Mouse (Mus musculus): ENCODE results near the gene Zmym5. TPM values are rescaled to one million over a fixed set of nuclear protein-coding genes. Genes with fewer than 3 reads are reported as not detected.

The Zmym5 gene
- 32.1 TPM for polyA plus RNA-seq (2015; fragmentation: Illumina TruSeq; extraction: RNeasy Lipid Tissue Mini Kit (QIAGEN cat#74804); ENCODE audit: low read depth, low replicate concordance)

DNA sequence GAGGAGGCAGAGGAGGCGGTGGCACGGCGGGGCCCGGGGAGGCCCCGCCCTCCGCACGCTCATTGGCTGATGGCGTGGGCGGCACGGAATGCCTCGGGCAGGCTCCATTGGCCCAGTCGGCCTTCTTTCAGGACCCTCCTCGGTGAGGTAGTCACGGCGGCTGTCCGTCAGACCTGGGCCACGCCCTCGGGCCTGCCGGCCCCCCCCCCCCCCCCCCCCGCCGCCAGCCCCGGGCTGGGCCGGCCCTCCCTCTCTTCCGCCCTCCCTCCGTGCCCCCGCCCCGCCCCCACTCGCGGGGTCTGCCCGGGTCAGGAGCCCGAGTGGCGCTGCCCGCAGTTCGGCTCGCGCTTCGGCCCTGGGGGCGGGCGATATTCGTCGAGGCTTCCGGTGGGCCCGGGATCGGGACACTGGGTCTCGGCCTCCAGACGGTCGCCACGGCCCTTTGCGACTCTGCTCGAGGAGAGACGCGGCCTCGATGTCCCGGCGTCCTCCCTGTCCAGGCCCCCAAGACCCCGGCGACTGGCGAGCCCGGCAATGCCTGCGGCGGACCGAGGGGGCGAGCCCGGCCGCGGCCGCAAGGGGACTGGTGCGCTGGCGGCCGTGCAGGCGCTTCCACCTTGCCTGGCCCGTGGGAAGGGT is at the start of gene Zmym5:
Zmym5 (minus strand) TSS at position 16 of the 639 bp plus-strand sequence.

DNA sequence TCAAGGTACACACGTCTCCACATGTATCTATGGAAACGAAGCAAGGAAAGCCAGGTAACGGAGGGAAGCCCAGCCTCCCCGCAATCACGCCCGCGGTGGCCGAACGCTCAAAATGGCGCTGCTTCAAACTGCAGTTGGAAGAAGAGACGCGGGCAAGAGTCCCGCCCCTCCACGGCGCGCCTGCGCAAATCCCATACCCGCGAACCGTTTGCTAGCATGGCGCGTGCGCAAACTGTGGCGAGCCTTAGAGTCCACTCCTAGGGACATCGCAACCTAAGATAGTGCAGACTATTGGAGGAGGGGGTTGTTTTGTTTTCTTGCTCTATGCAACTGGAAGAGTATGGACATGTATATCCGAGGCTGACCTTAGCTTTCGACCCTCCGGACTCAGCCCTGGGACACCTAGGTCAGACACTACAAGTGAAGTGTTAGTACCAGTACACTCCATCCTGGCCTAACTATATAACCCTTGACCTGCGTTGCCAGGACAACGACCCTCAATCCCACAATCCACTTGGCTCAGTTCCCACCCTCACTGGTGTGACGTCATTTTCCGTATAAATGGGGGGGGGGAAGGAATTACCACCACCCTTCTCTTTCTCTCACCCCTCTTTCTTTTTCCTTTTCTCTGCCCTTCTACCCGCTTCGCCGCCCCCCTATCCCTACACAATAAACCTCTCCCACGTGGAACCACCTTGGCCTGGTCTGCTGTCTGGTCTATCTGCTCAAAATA is 33.1 kb downstream of the Zmym5 start, which contains the start of gene Pspc1:
Pspc1 (minus strand) TSS at position 117 of the 733 bp plus-strand sequence.

Other genes starting within 250 kb of the Zmym5 start
- 2.6 TPM for gene Cenpj, start 236.3 kb downstream of the Zmym5 start, polyA plus RNA-seq (2015; fragmentation: Illumina TruSeq; extraction: RNeasy Lipid Tissue Mini Kit (QIAGEN cat#74804); ENCODE audit: low read depth, low replicate concordance)
- gene Parp4, start 236.1 kb downstream of the Zmym5 start, polyA plus RNA-seq (2015; fragmentation: Illumina TruSeq; extraction: RNeasy Lipid Tissue Mini Kit (QIAGEN cat#74804); ENCODE audit: low read depth, low replicate concordance): 5.1 TPM
- 40.4 TPM for gene Mphosph8, start 143.5 kb downstream of the Zmym5 start, polyA plus RNA-seq (2015; fragmentation: Illumina TruSeq; extraction: RNeasy Lipid Tissue Mini Kit (QIAGEN cat#74804); ENCODE audit: low read depth, low replicate concordance)
- 48.5 TPM for gene Pspc1, start 33.4 kb downstream of the Zmym5 start, polyA plus RNA-seq (2015; fragmentation: Illumina TruSeq; extraction: RNeasy Lipid Tissue Mini Kit (QIAGEN cat#74804); ENCODE audit: low read depth, low replicate concordance)
- 56.3 TPM for gene Zmym2, start 74.9 kb upstream of the Zmym5 start, polyA plus RNA-seq (2015; fragmentation: Illumina TruSeq; extraction: RNeasy Lipid Tissue Mini Kit (QIAGEN cat#74804); ENCODE audit: low read depth, low replicate concordance)
- gene Gja3, start 246.4 kb upstream of the Zmym5 start, polyA plus RNA-seq (2015; fragmentation: Illumina TruSeq; extraction: RNeasy Lipid Tissue Mini Kit (QIAGEN cat#74804); ENCODE audit: low read depth, low replicate concordance): 0.25 TPM